Mouse (Mus musculus): Measurements from ENCODE around the gene St3gal3. TPM values are rescaled to one million over a fixed set of nuclear protein-coding genes. Genes with fewer than 3 reads are reported as not detected.

The St3gal3 gene
- total and polyA plus RNA-seq, 3 experiments = 54.9 to 70.6 (median 55.8) TPM

DNA sequence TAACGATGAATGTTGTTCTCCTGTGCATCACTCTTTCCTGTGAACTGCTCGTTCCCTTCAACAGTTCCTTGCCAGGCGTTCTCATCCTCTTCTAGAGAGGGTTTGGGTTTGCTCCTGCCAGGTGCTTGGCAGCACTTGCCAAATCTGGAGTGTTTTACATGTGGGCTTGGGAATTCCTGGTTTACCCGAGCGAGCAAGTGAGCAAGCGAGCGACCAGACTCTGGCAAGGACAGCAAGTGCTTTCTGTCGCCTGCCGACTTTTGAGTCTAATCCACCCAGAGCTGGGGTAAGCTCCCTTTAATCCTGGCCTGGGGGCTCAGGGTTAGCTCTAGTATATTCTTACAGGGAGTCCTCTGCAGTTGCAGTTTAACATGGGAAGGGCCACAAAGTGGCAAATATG is 105.7 kb downstream of the St3gal3 start:
- intact Hi-C loops (cut with DNase I) = loop anchor here (10.0 kb wide), 1 partner anchor 46 kb away; no protein-coding TSS in a partner anchor
- Histone ChIP-seq H3K4me3 (no peak overlapping the region), H3K4me1 (ENCODE audit: control insufficient read depth, insufficient read depth, low read length) (peaks cover 5% of the 10 kb centered on the region), H3K9ac (ENCODE audit: low read depth, low read length) (no peak overlapping the region), H3K79me2 (replicated peaks; ENCODE audit: control insufficient read depth, insufficient read depth, low read length) (no peaks in the 10 kb centered on the region), H3K36me3 (ENCODE audit: control insufficient read depth, insufficient read depth, low read length) (no peaks in the 10 kb centered on the region), H3K27me3 (ENCODE audit: control insufficient read depth, insufficient read depth, low read length) (no peaks in the 10 kb centered on the region; the same call in 1 of the 2 replicates), H3K27ac (no peak overlapping the region)
- WGBS = 79% methylated on average over 9 of the region's 9 CpGs
- TF ChIP-seq EP300 (IDR thresholded peaks at IDR 0.05; ENCODE audit: insufficient read depth, low read depth, low read length) (no peak), CTCF (IDR thresholded peaks at IDR 0.05) (no peak), POLR2A (IDR thresholded peaks at IDR 0.05; ENCODE audit: insufficient read depth, low read depth, low read length) (no peak)
- peak in 1 of 2 experiments; percentile 34 for DNase-seq

DNA sequence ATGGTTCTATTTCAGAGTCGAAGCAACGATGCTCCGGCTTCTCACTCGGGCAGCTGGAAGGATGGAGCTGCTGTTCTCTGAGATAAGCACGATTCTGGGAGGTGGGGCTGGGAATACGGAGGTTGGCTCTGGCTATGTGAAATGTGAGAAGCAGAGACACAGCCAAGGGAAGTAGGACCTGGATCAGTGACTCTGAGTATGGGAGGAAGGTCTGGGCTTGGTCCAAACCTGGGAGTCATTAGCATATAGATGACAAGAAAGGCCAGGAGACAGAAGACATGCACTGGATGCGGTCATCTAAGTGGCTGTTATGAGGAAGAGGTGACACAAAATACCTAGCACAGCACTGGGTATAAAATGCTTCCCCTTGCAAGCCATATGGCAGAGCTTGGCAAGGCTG is 108.8 kb downstream of the St3gal3 start:
- TF ChIP-seq CTCF (IDR thresholded peaks at IDR 0.05) = no peak
- TF ChIP-seq POLR2A (IDR thresholded peaks at IDR 0.05; ENCODE audit: insufficient read depth, low read depth, low read length) = no peak
- TF ChIP-seq EP300 (IDR thresholded peaks at IDR 0.05; ENCODE audit: insufficient read depth, low read depth, low read length) = no peak
- Histone ChIP-seq H3K4me3 (no peak overlapping the region), H3K79me2 (replicated peaks; ENCODE audit: control insufficient read depth, insufficient read depth, low read length) (no peaks in the 10 kb centered on the region), H3K27ac (no peak overlapping the region), H3K27me3 (ENCODE audit: control insufficient read depth, insufficient read depth, low read length) (no peaks in the 10 kb centered on the region; the same call in 1 of the 2 replicates), H3K4me1 (ENCODE audit: control insufficient read depth, insufficient read depth, low read length) (no peaks in the 10 kb centered on the region), H3K36me3 (ENCODE audit: control insufficient read depth, insufficient read depth, low read length) (no peaks in the 10 kb centered on the region), H3K9ac (ENCODE audit: low read depth, low read length) (no peak overlapping the region)
- intact Hi-C loops (cut with DNase I) = loop anchor here (10.0 kb wide), 1 partner anchor 49 kb away; no protein-coding TSS in a partner anchor
- peak in 1 of 2 experiments; percentile 11 for DNase-seq
- 34% methylated on average over 7 of the region's 7 CpGs for WGBS

DNA sequence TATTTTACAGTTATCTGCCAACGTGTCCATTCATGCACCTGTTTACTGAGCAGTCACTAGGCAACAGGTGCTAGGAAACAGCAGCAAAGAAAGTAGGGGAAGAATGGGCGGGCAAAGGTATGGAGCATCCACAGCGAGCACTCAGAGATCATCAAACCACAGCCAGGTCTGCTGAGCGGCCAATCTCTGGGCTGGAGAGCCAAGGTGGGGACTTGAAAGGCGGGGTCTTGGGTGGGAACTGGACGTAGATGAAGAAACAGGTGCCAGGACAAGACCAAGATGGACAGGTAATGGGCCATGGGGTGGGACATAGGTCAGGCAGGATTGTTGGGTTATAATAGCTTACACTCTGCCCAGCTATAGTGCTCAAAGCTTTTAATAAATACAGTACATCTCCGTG is 109.3 kb downstream of the St3gal3 start:
- no peaks in the 10 kb centered on the region; the same call in 1 of the 2 replicates for H3K27me3 ChIP-seq (ENCODE audit: control insufficient read depth, insufficient read depth, low read length)
- no peaks in the 10 kb centered on the region for H3K36me3 ChIP-seq (ENCODE audit: control insufficient read depth, insufficient read depth, low read length)
- no peak overlapping the region for H3K9ac ChIP-seq (ENCODE audit: low read depth, low read length)
- H3K79me2 ChIP-seq (replicated peaks; ENCODE audit: control insufficient read depth, insufficient read depth, low read length) = no peaks in the 10 kb centered on the region
- WGBS = 94% methylated on average over 7 of the region's 7 CpGs
- no peak overlapping the region for H3K27ac ChIP-seq
- no peak for TF ChIP-seq EP300 (IDR thresholded peaks at IDR 0.05; ENCODE audit: insufficient read depth, low read depth, low read length)
- TF ChIP-seq CTCF (IDR thresholded peaks at IDR 0.05) = no peak
- TF ChIP-seq POLR2A (IDR thresholded peaks at IDR 0.05; ENCODE audit: insufficient read depth, low read depth, low read length) = no peak
- no peaks in the 10 kb centered on the region for H3K4me1 ChIP-seq (ENCODE audit: control insufficient read depth, insufficient read depth, low read length)
- H3K4me3 ChIP-seq = no peak overlapping the region
- peak in 1 of 2 experiments; percentile 8 for DNase-seq
- intact Hi-C loops (cut with DNase I) = loop anchor here (10.0 kb wide), 1 partner anchor 49 kb away; no protein-coding TSS in a partner anchor

DNA sequence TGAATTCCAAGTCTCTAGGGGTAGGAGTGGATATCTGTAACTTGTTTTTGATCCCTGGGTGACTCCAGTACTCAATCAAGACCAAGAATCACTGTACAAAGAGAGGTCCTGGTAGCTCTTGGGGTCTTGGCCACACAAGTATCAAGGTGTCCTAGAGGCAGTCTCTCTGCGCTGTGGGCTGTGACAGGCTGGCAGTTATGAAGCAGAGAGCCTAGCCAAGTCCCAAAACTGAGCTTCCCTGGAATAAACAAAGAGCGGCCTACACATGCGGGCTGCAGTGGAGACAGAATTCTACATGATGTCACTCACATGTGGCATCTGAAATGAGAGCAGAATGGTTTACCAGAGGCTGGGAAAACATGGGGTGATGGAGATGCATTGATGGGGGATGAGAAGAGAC is 111.9 kb downstream of the St3gal3 start:
- Histone ChIP-seq H3K4me1 (ENCODE audit: control insufficient read depth, insufficient read depth, low read length) (no peaks in the 10 kb centered on the region), H3K36me3 (ENCODE audit: control insufficient read depth, insufficient read depth, low read length) (no peaks in the 10 kb centered on the region), H3K27ac (no peak overlapping the region), H3K27me3 (ENCODE audit: control insufficient read depth, insufficient read depth, low read length) (no peaks in the 10 kb centered on the region), H3K4me3 (no peak overlapping the region), H3K9ac (ENCODE audit: low read depth, low read length) (no peak overlapping the region), H3K79me2 (replicated peaks; ENCODE audit: control insufficient read depth, insufficient read depth, low read length) (no peaks in the 10 kb centered on the region)
- WGBS = 91% methylated on average over 3 of the region's 3 CpGs
- intact Hi-C loops (cut with DNase I) = loop anchor here (10.0 kb wide), 1 partner anchor 52 kb away; no protein-coding TSS in a partner anchor
- DNase-seq = peak in 1 of 2 experiments; percentile 10
- TF ChIP-seq EP300 (IDR thresholded peaks at IDR 0.05; ENCODE audit: insufficient read depth, low read depth, low read length) (no peak), POLR2A (IDR thresholded peaks at IDR 0.05; ENCODE audit: insufficient read depth, low read depth, low read length) (no peak), CTCF (IDR thresholded peaks at IDR 0.05) (no peak)

DNA sequence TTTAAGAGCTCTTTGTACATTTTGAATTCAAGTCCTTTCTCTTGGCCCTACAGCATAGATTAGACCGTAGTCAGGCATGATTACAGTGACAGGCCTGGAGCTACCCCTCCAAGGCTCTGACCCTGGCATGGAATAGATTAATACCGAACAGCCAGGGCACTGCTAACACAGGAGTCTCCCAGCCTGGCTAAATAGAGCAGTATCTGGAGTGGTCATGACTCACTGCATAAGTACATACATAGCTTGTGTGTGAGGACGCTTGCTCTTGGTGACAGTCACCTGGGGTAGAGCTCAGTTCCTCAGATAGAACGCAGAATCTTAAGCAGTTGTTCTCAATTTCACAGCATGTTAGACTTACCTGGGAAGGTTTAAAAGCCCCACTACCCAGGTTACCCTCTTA is 112.3 kb downstream of the St3gal3 start:
- WGBS = 86% methylated on average over 4 of the region's 4 CpGs
- Histone ChIP-seq H3K79me2 (replicated peaks; ENCODE audit: control insufficient read depth, insufficient read depth, low read length) (no peaks in the 10 kb centered on the region), H3K27ac (no peak overlapping the region), H3K9ac (ENCODE audit: low read depth, low read length) (no peak overlapping the region), H3K36me3 (ENCODE audit: control insufficient read depth, insufficient read depth, low read length) (no peaks in the 10 kb centered on the region), H3K27me3 (ENCODE audit: control insufficient read depth, insufficient read depth, low read length) (no peaks in the 10 kb centered on the region), H3K4me1 (ENCODE audit: control insufficient read depth, insufficient read depth, low read length) (no peaks in the 10 kb centered on the region), H3K4me3 (no peak overlapping the region)
- DNase-seq = no peak
- intact Hi-C loops (cut with DNase I) = loop anchor here (10.0 kb wide), 1 partner anchor 52 kb away; no protein-coding TSS in a partner anchor
- no peak for TF ChIP-seq CTCF (IDR thresholded peaks at IDR 0.05)
- no peak for TF ChIP-seq EP300 (IDR thresholded peaks at IDR 0.05; ENCODE audit: insufficient read depth, low read depth, low read length)
- no peak for TF ChIP-seq POLR2A (IDR thresholded peaks at IDR 0.05; ENCODE audit: insufficient read depth, low read depth, low read length)

DNA sequence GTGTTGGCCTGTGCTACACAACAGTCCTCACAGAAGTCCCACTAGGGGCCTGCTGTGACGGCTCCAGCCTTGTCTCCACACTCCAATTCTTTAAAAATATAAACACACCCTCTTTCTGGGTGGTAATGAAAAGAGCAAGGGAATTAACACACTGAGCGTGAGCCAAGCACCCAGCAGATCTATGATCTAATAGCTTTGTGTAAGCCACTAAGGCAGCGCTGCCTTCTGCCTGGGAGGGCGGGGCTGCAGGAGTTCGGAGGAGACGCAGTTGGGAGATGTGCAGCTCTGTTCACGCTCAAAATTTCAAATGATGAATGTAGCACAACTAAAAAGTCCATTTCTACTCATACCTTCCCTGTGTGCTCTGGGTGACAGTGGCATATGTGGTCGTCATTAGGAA is 115.1 kb downstream of the St3gal3 start:
- no peak overlapping the region for H3K27ac ChIP-seq
- intact Hi-C loops (cut with DNase I) = loop anchor here (10.0 kb wide), 1 partner anchor 55 kb away; no protein-coding TSS in a partner anchor
- H3K79me2 ChIP-seq (replicated peaks; ENCODE audit: control insufficient read depth, insufficient read depth, low read length) = no peaks in the 10 kb centered on the region
- H3K36me3 ChIP-seq (ENCODE audit: control insufficient read depth, insufficient read depth, low read length) = no peaks in the 10 kb centered on the region
- H3K9ac ChIP-seq (ENCODE audit: low read depth, low read length) = no peak overlapping the region
- no peaks in the 10 kb centered on the region; the same call in 1 of the 2 replicates for H3K4me1 ChIP-seq (ENCODE audit: control insufficient read depth, insufficient read depth, low read length)
- 89% methylated on average over 8 of the region's 8 CpGs for WGBS
- no peaks in the 10 kb centered on the region for H3K27me3 ChIP-seq (ENCODE audit: control insufficient read depth, insufficient read depth, low read length)
- no peak for DNase-seq
- H3K4me3 ChIP-seq = no peak overlapping the region
- TF ChIP-seq CTCF (IDR thresholded peaks at IDR 0.05) (no peak), POLR2A (IDR thresholded peaks at IDR 0.05; ENCODE audit: insufficient read depth, low read depth, low read length) (no peak), EP300 (IDR thresholded peaks at IDR 0.05; ENCODE audit: insufficient read depth, low read depth, low read length) (no peak)
